Mouse (Mus musculus) right cerebral cortex, adult 2 months (tissue): ENCODE measurements around the gene Ropn1l.

Experiments used
- DNase-seq, 2 experiments: peaks; one replicate each; pipeline ENCODE4 v3.0.0; 2021 to 2022; ENCODE audit warnings: low spot score in 2 of 2

Ropn1l gene

GRCm38 (mm10) chr15:31407490-31407889 lies 46.0 kb downstream of the Ropn1l start:
- no peak for DNase-seq

DNA sequence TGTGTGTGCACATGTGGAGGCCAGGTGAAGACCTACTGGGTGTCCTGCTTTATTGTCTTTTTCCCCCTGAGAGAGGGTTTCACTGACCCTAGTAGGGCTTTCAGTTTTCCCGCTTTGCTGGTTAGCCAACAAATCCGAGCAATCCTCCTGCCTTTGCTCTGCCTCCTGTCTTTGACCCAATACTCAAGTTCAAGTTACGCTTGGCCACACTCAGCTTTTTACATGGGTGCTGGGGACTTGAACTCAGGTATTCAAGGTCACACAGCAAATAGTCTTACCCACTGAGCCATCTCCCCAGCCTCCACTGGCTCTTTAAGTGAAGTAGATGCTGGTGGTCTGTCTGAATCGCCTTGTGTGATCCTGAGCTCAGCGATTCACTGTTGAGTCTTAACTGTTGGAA lies 46.7 kb downstream of the Ropn1l start:
- DNase-seq: no peak

DNA sequence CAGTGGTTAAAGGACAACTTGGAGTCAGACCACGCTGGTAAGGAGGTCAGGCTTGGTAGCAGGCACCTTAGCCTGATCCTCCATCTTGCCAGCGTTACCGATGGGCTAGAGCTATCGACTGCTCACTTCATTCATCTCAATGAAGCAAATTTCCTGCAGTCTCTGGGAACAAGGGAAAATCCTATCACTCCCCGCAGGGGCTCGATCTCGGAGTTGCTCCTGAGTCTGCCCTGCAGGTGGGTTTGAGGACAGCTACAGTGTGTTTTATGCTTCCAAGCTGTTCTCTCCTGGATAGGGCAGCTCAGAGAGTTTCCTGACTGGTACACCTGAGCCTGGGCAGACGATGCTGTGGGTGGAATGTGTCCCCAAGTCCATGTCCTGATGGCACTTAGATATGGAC lies 49.2 kb downstream of the Ropn1l start:
- no peak for DNase-seq

DNA sequence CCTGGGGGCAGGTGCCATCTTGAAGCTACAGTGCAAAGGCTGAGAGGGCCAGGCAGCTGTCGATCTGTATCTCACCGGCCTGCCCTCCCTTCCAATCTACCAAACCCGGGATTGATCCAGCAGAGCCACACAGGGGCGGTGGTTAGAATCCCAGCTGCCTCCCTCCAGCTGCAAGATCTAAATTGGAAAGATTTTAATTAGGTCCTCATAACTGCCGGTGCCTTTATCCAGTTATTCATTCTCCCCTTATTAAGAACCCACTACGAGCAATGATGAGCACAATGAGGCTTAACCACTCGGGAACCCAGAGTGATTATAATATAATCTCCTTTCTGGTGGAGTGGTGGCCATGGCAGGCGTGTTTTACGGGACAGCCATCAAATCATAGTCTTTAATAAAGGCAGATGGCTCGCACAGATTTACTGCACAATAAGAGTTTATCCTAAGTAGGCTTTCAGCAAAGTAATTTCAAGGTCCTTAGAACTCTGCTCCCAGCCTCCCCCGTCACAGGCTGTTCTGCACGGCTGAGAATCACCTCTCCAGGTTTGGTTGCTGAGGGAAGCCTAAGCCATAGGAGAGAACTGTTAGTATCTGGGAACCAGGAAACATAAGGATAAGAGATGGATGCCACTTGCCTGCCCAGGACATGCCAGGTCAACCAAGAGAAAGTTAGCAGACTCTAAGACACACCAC lies 51.2 kb downstream of the Ropn1l start:
- no peak for DNase-seq

GRCm38 (mm10) chr15:31400974-31401373 lies 52.6 kb downstream of the Ropn1l start:
- no peak for DNase-seq

- DNase-seq: peak; percentile 65 to 70
Observed at GRCm38 (mm10) chr15:31398769-31399168, 54.8 kb downstream of the Ropn1l start.

- DNase-seq: no peak
Observed at GRCm38 (mm10) chr15:31397379-31397778, 56.2 kb downstream of the Ropn1l start.

- DNase-seq: peak in 1 of 2 experiments; percentile 40
Observed at GRCm38 (mm10) chr15:31396755-31397154, 56.8 kb downstream of the Ropn1l start.

DNA sequence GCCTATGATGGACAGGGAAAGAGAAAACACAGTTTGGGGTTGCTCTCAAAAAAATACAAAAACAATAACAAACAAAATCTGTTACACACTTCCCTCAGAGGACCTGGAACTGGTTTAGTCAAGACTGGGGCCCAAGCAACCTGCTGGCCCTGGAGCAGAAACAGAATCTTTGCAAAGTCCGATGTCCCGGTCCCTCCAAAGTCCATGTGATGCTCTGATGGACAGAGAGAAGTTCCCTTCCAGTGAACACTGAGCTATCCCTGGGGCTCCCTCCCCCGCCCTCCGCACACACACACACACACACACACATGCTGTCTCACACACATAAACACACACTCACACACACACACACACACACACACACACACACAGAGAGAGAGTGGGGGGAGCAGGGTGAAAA lies 57.6 kb downstream of the Ropn1l start:
- no peak for DNase-seq

DNA sequence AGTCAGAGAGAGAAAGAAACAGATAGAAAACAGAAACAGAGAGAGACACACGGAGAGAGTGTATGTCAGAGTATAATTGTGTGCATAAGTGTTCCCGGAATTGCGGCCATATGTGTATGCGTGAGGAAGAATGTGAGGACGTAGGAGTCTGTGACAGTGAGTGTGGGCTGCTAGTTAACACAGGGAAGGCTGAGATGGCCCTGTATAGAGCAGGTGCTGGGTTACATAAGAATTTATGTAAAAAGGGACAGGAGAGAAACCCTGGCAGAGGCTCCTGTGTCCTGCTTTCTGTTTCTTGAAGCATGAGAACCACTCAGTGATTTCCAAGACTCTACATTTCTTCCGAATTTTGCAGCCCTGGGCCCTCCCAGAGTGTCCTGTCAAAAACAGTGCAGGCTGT lies 60.1 kb downstream of the Ropn1l start:
- DNase-seq: peak; percentile 77

GRCm38 (mm10) chr15:31392705-31393104 lies 60.8 kb downstream of the Ropn1l start:
- DNase-seq: peak; percentile 70 to 73

DNA sequence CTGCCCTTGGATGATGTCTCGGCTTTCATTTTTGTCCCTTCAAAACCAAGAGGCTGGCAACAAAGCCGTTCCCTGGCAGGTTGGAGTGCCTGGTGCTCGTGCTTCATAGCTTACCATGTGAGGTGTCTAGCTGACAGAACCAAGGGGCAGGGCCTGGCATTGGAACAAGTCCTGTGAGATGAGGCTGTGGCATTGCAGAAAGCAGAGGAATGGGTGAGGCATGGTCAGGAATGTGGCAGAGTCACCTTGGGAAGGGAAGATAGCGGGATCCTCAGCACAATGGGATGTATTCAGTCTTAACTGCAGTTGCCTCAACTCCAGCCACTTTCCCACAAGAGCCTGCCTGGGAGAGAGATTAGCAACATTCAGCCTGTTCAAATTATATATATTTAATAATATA lies 61.4 kb downstream of the Ropn1l start:
- no peak for DNase-seq
